ENCODE assay signal across 29 mouse cellular contexts in genomic region chr8:123793900-123794299, GRCm38 (mm10). TPM values are rescaled to one million over a fixed set of nuclear protein-coding genes. Genes with fewer than 3 reads are reported as not detected.
DNase-seq lines count a peak whose midpoint lies in the region; ATAC-seq and TF ChIP-seq lines count a peak whose summit lies in the region.
"Had no signal": no experiment of that assay in that cellular context is flagged by ENCODE, and none has a peak within 500 bp of the region (broad histone marks: within the 10 kb centered on the region; RNA-seq: fewer than 3 reads in every experiment).

No protein-coding gene starts in this region.

- H3K4me1 ChIP-seq in forebrain, embryonic 10.5 days, result peaks cover 45% of the 10 kb centered on the region
- no peaks in the 10 kb centered on the region for H3K4me1 ChIP-seq in forebrain, postnatal 0 days (ENCODE audit: insufficient read depth)
- H3K4me1 ChIP-seq in kidney, postnatal 0 days (replicated peaks; ENCODE audit: insufficient read depth, low read length), result no peaks in the 10 kb centered on the region
- H3K4me1 ChIP-seq in kidney, embryonic 14.5 days (ENCODE audit: control insufficient read depth, insufficient read depth, low read length), result peaks cover 16% of the 10 kb centered on the region
- no peaks in the 10 kb centered on the region for H3K4me1 ChIP-seq in stomach, embryonic 14.5 days (ENCODE audit: control insufficient read depth, insufficient read depth, low read length)
- H3K4me1 ChIP-seq: heart, embryonic 15.5 days had no signal

- ATAC-seq in forebrain, postnatal 0 days, result no peak
- ATAC-seq in kidney, postnatal 0 days (replicated peaks; ENCODE audit: low FRiP score, low read depth), result no peak
- no peak; the same call in 1 of the 2 replicates for ATAC-seq in kidney, embryonic 14.5 days (ENCODE audit: low FRiP score, low TSS enrichment)
- no peak for ATAC-seq in stomach, embryonic 14.5 days (ENCODE audit: insufficient number of reproducible peaks, insufficient read depth, low FRiP score, low read depth)
- ATAC-seq: forebrain, embryonic 14.5 days; hindbrain, postnatal 0 days had no signal

- H3K27ac ChIP-seq in forebrain, embryonic 10.5 days, result 0 out of 2 replicates have a peak overlapping the region, but pooled peaks have one; percentile 9
- no peak overlapping the region for H3K27ac ChIP-seq in forebrain, postnatal 0 days (ENCODE audit: low read depth, low read length)
- H3K27ac ChIP-seq in kidney, postnatal 0 days, result no peak overlapping the region; the same call in 1 of the 2 replicates
- no peak overlapping the region for H3K27ac ChIP-seq in kidney, embryonic 14.5 days (ENCODE audit: low read depth, low read length)
- H3K27ac ChIP-seq in stomach, embryonic 14.5 days (ENCODE audit: low read length), result peak overlapping the region; percentile 27; the same call in 1 of the 2 replicates
- H3K27ac ChIP-seq: heart, embryonic 10.5 days; heart, embryonic 15.5 days; hindbrain, postnatal 0 days; layer of hippocampus, adult 2 months; limb, embryonic 15.5 days; liver, embryonic 13.5 days; midbrain, embryonic 12.5 days had no signal

- H3K36me3 ChIP-seq in forebrain, embryonic 10.5 days (replicated peaks), result no peaks in the 10 kb centered on the region
- no peaks in the 10 kb centered on the region for H3K36me3 ChIP-seq in forebrain, postnatal 0 days (ENCODE audit: insufficient read depth)
- no peaks in the 10 kb centered on the region for H3K36me3 ChIP-seq in kidney, postnatal 0 days (ENCODE audit: insufficient read depth, low read length)
- H3K36me3 ChIP-seq in kidney, embryonic 14.5 days (ENCODE audit: control insufficient read depth, insufficient read depth, low read length), result no peaks in the 10 kb centered on the region
- H3K36me3 ChIP-seq in stomach, embryonic 14.5 days (ENCODE audit: control insufficient read depth, insufficient read depth, low read length), result no peaks in the 10 kb centered on the region
- H3K36me3 ChIP-seq: heart, embryonic 10.5 days; heart, embryonic 15.5 days; limb, embryonic 15.5 days; liver, embryonic 13.5 days; midbrain, embryonic 12.5 days had no signal

- H3K4me3 ChIP-seq in forebrain, embryonic 10.5 days, result no peak overlapping the region
- H3K4me3 ChIP-seq in forebrain, postnatal 0 days (ENCODE audit: low read depth, low read length), result no peak overlapping the region
- H3K4me3 ChIP-seq in kidney, postnatal 0 days (replicated peaks; ENCODE audit: low read depth, low read length), result no peak overlapping the region
- no peak overlapping the region for H3K4me3 ChIP-seq in kidney, embryonic 14.5 days (ENCODE audit: low read length)
- no peak overlapping the region for H3K4me3 ChIP-seq in stomach, embryonic 14.5 days (ENCODE audit: low read depth, low read length)
- H3K4me3 ChIP-seq: heart, embryonic 10.5 days; heart, embryonic 15.5 days; layer of hippocampus, adult 2 months; limb, embryonic 15.5 days; liver, embryonic 13.5 days; megakaryocyte, embryonic 14.5 days; midbrain, embryonic 12.5 days had no signal

- TF ChIP-seq CTCF in forebrain, postnatal 0 days (IDR thresholded peaks at IDR 0.05; ENCODE audit: low read depth), result no peak
- TF ChIP-seq CTCF in kidney, postnatal 0 days (IDR thresholded peaks at IDR 0.05; ENCODE audit: low read depth), result no peak

- no peaks in the 10 kb centered on the region for H3K9me3 ChIP-seq in forebrain, embryonic 10.5 days
- H3K9me3 ChIP-seq in forebrain, postnatal 0 days (ENCODE audit: low read length), result no peaks in the 10 kb centered on the region
- no peaks in the 10 kb centered on the region for H3K9me3 ChIP-seq in kidney, postnatal 0 days (replicated peaks; ENCODE audit: low read length)
- H3K9me3 ChIP-seq in kidney, embryonic 14.5 days (ENCODE audit: control insufficient read depth, low read length), result no peaks in the 10 kb centered on the region
- H3K9me3 ChIP-seq in stomach, embryonic 14.5 days (ENCODE audit: control insufficient read depth, low read depth, low read length), result no peaks in the 10 kb centered on the region
- H3K9me3 ChIP-seq: heart, embryonic 10.5 days; heart, embryonic 15.5 days; limb, embryonic 15.5 days; liver, embryonic 13.5 days; midbrain, embryonic 12.5 days had no signal

- WGBS in forebrain, embryonic 10.5 days, result 85% methylated on average over 10 of the region's 10 CpGs
- WGBS in forebrain, postnatal 0 days, result 70% methylated on average over 10 of the region's 10 CpGs
- WGBS in kidney, postnatal 0 days, result 9% methylated on average over 10 of the region's 10 CpGs
- WGBS in kidney, embryonic 14.5 days, result 7% methylated on average over 10 of the region's 10 CpGs
- 6% methylated on average over 10 of the region's 10 CpGs for WGBS in stomach, embryonic 14.5 days

- no peak overlapping the region for H3K9ac ChIP-seq in forebrain, postnatal 0 days
- no peak overlapping the region for H3K9ac ChIP-seq in kidney, postnatal 0 days (ENCODE audit: low read depth, low read length)
- no peak overlapping the region for H3K9ac ChIP-seq in kidney, embryonic 14.5 days (ENCODE audit: low read depth, low read length)
- no peak overlapping the region for H3K9ac ChIP-seq in stomach, embryonic 14.5 days (replicated peaks; ENCODE audit: low read depth, low read length)
- H3K9ac ChIP-seq: heart, embryonic 15.5 days; limb, embryonic 15.5 days; liver, embryonic 13.5 days; midbrain, embryonic 12.5 days had no signal

- H3K4me2 ChIP-seq in forebrain, postnatal 0 days (ENCODE audit: low read depth), result no peak overlapping the region
- no peak overlapping the region for H3K4me2 ChIP-seq in kidney, postnatal 0 days (ENCODE audit: low read length)
- no peak overlapping the region; the same call in 1 of the 2 replicates for H3K4me2 ChIP-seq in kidney, embryonic 14.5 days (replicated peaks; ENCODE audit: low read depth, low read length)
- no peak overlapping the region for H3K4me2 ChIP-seq in stomach, embryonic 14.5 days (replicated peaks; ENCODE audit: low read depth, low read length)
- H3K4me2 ChIP-seq: heart, embryonic 15.5 days; limb, embryonic 15.5 days; liver, embryonic 13.5 days; midbrain, embryonic 12.5 days had no signal

- H3K27me3 ChIP-seq in forebrain, embryonic 10.5 days (ENCODE audit: poor library complexity, severe bottlenecking), result peaks cover 18% of the 10 kb centered on the region; the same call in 1 of the 2 replicates
- H3K27me3 ChIP-seq in forebrain, postnatal 0 days (ENCODE audit: insufficient read depth, low read length), result no peaks in the 10 kb centered on the region
- no peaks in the 10 kb centered on the region for H3K27me3 ChIP-seq in kidney, postnatal 0 days (ENCODE audit: insufficient read depth, low read length)
- H3K27me3 ChIP-seq in kidney, embryonic 14.5 days (ENCODE audit: control insufficient read depth, insufficient read depth, low read length), result no peaks in the 10 kb centered on the region
- no peaks in the 10 kb centered on the region for H3K27me3 ChIP-seq in stomach, embryonic 14.5 days (ENCODE audit: control insufficient read depth, insufficient read depth, low read length)
- H3K27me3 ChIP-seq: limb, embryonic 15.5 days; liver, embryonic 13.5 days had no signal

- DNase-seq in forebrain, embryonic 10.5 days (ENCODE audit: extremely low spot score, low spot score), result no peak
- no peak for DNase-seq in forebrain, postnatal 0 days
- DNase-seq in kidney, postnatal 0 days (ENCODE audit: low spot score), result peak; percentile 49
- peak; percentile 36 to 55 for DNase-seq in adrenal gland, postnatal 36 days
- no peak for DNase-seq in left cerebral cortex, adult 18-20 months (ENCODE audit: low spot score in 2 of 2)
- DNase-seq: B cell, adult 2 months; cerebellum, adult 11 months; cerebellum, adult 9-10 months; cerebellum, postnatal 36 days; gastrocnemius, postnatal 25 days; kidney, adult 18-20 months; kidney, postnatal 36 days; liver, embryonic 13.5 days; lung, adult 18-20 months; lung, postnatal 36 days; retina, postnatal 1 day; right cerebral cortex, postnatal 14 days; thymus, adult 2 months; thymus, postnatal 36 days had no signal

RNA-seq across cellular contexts. Expression of gene Rab4a, which starts 11.9 kb away (rescaled TPM):
- polyA plus RNA-seq in forebrain, embryonic 10.5 days (2016; fragmentation: Nextera tagmentation; extraction: Ambion mirVana), result 74.9 and 77.6 TPM in 2 replicates
- 70.9 and 72.8 TPM in 2 replicates for total RNA-seq in forebrain, postnatal 0 days (2014; rRNA removed)
- 113 and 127 TPM in 2 replicates for polyA plus RNA-seq in forebrain, postnatal 0 days (2015; fragmentation: Nextera tagmentation; extraction: Ambion mirVana)
- 58.2 and 62.3 TPM in 2 replicates for polyA plus RNA-seq in kidney, postnatal 0 days (2015; fragmentation: Nextera tagmentation; extraction: Ambion mirVana)
- polyA plus RNA-seq in kidney, embryonic 14.5 days (2014; fragmentation: Nextera tagmentation; extraction: Ambion mirVana), result 33.3 and 45.3 TPM in 2 replicates
- 10 to 100 TPM; 23.2 to 34.6 TPM for total RNA-seq in adrenal gland, postnatal 36 days (2021)
- 45.8 and 52.6 TPM in 2 replicates for polyA plus RNA-seq in stomach, embryonic 14.5 days (2014; fragmentation: Nextera tagmentation; extraction: Ambion mirVana)
- 10 to 100 TPM; 45.1 to 50.6 TPM for total RNA-seq in left cerebral cortex, adult 18-20 months (2021)

Comparison
In these comparisons a context has a peak if more than half of its experiments do, and no peak if none do; other contexts are left out.
1. H3K27ac ChIP-seq: peak in forebrain, embryonic 10.5 days (single experiment) and stomach, embryonic 14.5 days (single experiment); none in forebrain, postnatal 0 days (single experiment), kidney, postnatal 0 days (single experiment) and kidney, embryonic 14.5 days (single experiment).
2. DNase-seq: peak in kidney, postnatal 0 days (single experiment) and adrenal gland, postnatal 36 days (2 of 2); none in forebrain, embryonic 10.5 days (single experiment), forebrain, postnatal 0 days (single experiment) and left cerebral cortex, adult 18-20 months (0 of 2).